Mouse (Mus musculus) layer of hippocampus, adult 11-12 months (tissue): Measurements from ENCODE around the gene Dlx1.

Experiments used
- DNase-seq: peaks from one replicate; pipeline ENCODE4 v3.0.0; 2022; ENCODE audit warnings: low spot score

The Dlx1 gene

DNA sequence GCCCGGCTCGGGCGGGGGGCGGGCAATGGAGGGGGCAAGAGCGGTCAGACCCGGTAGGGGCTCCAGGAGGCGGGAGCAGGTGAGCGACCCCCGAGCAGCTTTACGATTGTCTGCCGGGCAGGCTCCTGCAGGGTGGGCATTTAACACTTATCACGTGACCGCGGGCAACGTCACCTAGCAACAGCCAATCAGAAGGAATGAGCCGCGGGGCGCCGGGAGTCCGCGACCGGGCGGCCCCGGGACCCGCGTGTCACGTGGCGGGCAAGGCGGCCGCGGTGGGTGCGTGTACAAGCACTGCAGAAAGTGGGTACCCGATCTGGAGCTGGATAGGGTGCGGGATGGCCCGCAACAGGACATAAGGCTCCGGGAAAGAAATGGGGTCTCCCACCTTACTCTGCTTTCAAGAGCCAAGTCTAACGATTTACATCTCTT is 18.7 kb downstream of the Dlx1 start, which contains the start of gene Dlx2:
Gene Dlx2 (minus strand): TSS at position 115 of the 432 bp plus-strand sequence.
- no peak for DNase-seq

DNA sequence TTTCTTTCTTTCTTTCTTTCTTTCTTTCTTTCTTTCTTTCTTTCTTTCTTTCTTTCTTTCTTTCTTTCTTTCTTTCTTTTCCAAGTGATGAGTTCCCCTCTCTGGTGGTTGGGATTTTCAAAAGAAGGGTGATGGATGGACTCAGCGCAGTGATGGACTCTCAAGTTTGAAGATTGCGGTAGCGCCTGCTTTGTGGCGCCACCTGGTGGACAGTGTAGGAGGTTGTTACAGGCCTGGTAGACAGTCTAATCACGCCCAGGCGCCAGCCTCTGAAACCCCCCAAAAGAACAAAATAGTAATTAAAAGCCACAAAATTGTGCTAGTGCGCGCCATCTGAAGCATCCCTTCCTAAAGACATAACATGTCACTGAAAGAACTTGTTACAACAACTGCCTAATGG is 19.9 kb downstream of the Dlx1 start:
- peak; percentile 63 for DNase-seq

- DNase-seq: no peak
These were observed 22.4 kb downstream of the Dlx1 start for GRCm38 (mm10) chr2:71550330-71550729.

DNA sequence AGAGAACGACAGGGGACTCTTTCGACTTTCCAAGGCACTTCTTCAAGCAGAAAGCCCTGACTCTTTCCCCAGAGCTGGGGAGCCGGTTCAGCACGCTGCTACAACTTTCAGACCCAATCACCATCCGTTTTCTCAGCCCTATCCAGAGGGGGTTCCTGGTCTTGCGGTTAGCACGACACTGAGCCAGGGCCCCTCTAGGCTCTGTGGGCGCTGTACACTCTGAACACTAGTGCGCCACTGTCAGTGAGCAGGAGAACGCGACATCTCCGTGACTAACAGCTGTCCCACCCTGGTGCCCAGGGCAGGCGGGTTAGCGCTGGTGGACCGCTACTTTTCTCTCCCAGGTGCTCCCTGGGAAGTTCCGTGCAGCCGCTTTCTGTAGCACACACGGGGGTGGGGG is 23.8 kb downstream of the Dlx1 start:
- DNase-seq: no peak

DNA sequence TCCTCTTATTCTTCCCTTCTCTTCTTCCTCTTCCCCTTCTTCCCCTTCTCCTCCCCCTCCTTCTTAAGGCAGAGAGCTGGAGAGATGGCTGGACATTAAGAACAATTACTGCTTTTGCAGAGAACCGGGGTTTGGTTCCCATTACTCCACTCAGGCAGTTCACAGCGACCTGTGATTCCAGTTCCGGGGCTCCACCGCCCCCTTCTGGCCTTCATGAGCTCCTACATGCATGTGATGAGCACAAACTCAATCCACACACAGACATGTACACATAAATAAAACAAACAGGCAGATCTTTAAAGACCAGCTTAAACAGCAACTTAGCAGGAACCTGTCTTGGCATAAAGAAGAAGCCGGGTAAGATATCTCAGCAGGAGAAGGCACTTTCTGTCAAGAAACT is 28.2 kb downstream of the Dlx1 start:
- no peak for DNase-seq

GRCm38 (mm10) chr2:71566466-71566865 is 38.6 kb downstream of the Dlx1 start:
- no peak for DNase-seq

DNA sequence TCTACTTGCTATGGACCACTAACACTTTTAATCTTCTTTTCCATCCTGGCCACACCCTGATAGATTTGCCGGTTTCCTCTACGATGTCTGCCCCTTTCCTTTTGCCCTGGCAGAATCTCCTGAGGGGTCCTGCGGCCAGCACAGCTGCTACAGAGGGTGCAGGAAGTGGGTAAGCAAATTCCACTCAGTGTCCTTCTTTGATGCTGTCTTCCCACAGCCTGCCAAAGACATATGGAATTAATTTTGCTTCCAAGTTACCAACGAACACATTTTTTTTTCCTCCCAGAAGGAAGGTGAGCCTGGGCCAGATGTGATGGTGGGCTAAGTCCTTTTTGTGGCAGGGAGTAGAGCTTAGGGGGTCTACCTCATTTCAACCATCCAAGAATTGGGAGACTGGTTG is 45.8 kb downstream of the Dlx1 start:
- no peak for DNase-seq

DNA sequence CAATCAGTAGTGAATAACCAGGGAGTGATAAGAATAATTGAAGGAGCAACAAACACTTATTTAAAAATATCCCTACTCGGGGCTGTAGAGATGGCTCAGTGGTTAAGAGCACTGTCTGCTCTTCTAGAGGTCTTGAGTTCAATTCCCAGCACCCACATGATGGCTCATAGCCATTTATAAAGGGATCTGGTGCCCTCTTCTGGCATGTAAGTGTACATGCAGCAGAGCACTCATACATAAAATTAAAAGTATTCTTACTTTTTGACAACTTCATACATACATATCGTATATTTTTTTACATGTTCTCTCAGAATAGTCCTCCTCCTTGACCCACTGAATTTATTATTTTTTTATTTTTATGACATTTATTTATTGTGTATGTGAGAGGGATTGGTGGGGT is 49.1 kb downstream of the Dlx1 start:
- DNase-seq: no peak

DNA sequence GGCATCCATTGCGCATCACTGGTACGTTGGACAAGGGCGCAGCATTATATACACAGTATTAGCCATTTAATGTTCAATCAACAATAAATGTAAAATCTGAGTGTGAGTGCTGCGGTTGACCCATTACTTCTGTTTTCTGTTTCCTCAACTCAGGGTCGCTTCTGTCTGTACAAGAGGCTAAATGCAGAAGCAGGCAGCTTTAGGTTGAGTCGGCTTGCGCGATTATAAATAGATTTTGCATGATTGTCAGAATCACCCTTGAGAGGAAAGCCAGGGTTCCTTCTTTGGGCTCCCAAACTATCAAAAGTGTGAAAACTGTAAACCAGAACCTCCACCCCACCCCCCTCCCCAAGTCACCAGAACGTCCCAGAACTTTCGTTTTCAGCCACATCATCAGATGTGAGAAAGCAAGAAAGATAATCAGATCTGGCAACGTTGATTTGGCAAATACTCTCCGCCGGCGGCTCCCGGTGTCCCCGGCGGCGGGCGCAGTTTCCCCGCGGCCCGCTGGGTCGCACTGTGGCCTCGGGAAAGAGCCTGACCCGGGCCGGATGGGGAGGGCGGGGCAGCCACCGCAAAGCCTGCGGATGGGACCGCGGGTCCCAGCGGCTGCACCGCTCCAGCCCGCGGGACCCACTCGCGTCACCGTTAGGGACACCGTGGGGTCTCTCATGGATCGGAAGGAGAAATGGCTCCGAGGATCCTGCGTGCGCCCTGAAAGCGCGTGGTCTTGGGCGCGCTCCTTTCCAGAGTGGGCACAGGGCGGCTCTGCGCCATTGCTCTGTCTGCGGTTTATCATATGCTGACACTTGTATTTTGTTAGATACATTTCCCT is 52.9 kb downstream of the Dlx1 start:
- peak; percentile 43 for DNase-seq

DNA sequence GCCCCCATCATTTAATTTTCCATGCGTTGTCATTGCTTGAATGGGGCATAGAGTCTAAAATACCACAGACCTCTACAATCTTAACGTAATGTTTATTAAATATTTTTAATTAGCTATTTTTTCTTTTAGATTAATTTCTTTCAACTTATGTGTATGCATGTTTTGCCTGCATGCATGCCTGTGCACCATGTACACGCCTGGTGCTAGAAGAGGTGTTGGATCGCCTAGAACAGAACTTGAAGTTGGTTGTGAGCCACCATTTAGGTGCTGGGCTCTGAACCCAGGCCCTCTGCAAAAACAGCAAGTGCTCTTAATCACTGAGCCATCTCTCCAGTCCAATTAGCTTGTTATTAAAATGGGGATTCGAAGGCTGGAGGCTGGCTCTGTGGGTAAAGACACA is 53.6 kb downstream of the Dlx1 start:
- DNase-seq: no peak
